Mouse (Mus musculus): ENCODE results near the gene Amhr2. TPM values are rescaled to one million over a fixed set of nuclear protein-coding genes. Genes with fewer than 3 reads are reported as not detected.

The Amhr2 gene
- total RNA-seq, 2 experiments from 2014 or later, result 0.98 to 3.2 TPM

GRCm38 (mm10) chr15:102483136-102483535 is 38.0 kb downstream of the Amhr2 start:
- TF ChIP-seq CTCF (IDR thresholded peaks at IDR 0.05), result no peak
- intact Hi-C loops (cut with DNase I), result no loop called here
- DNase-seq (ENCODE audit: extremely low spot score in 1 of 2, low spot score in 2 of 2), result no peak
- Histone ChIP-seq H3K4me3 (no peak overlapping the region), H3K27ac (no peak overlapping the region)

- Histone ChIP-seq H3K4me3 (no peak overlapping the region), H3K27ac (no peak overlapping the region)
- TF ChIP-seq CTCF (IDR thresholded peaks at IDR 0.05), result no peak
- intact Hi-C loops (cut with DNase I), result no loop called here
- no peak for DNase-seq (ENCODE audit: extremely low spot score in 1 of 2, low spot score in 2 of 2)
Measured at GRCm38 (mm10) chr15:102485853-102486252, 40.7 kb downstream of the Amhr2 start.

- DNase-seq (ENCODE audit: extremely low spot score in 1 of 2, low spot score in 2 of 2), result no peak
- intact Hi-C loops (cut with DNase I), result loop anchor here (2.0 kb wide), 1 partner anchor 15 kb away; no protein-coding TSS in a partner anchor
Measured at GRCm38 (mm10) chr15:102487664-102488063, 42.5 kb downstream of the Amhr2 start.

GRCm38 (mm10) chr15:102498322-102498721 is 53.2 kb downstream of the Amhr2 start:
- DNase-seq (ENCODE audit: extremely low spot score in 1 of 2, low spot score in 2 of 2), result no peak
- TF ChIP-seq CTCF (IDR thresholded peaks at IDR 0.05), result no peak
- intact Hi-C loops (cut with DNase I), result no loop called here
- H3K27ac ChIP-seq, result peak overlapping the region; percentile 24; the same call in 1 of the 2 replicates
- no peak overlapping the region for H3K4me3 ChIP-seq

More at GRCm38 (mm10) chr15:102487664-102488063, 42.5 kb downstream of the Amhr2 start:
- TF ChIP-seq CTCF (IDR thresholded peaks at IDR 0.05), result no peak
- no peak overlapping the region for H3K27ac ChIP-seq
- H3K4me3 ChIP-seq, result no peak overlapping the region

GRCm38 (mm10) chr15:102499370-102499769 is 54.2 kb downstream of the Amhr2 start:
- no peak for DNase-seq (ENCODE audit: extremely low spot score in 1 of 2, low spot score in 2 of 2)
- intact Hi-C loops (cut with DNase I), result no loop called here
- Histone ChIP-seq H3K4me3 (no peak overlapping the region), H3K27ac (peak overlapping the region; percentile 33; the same call in 1 of the 2 replicates)
- TF ChIP-seq CTCF (IDR thresholded peaks at IDR 0.05), result no peak

- TF ChIP-seq CTCF (IDR thresholded peaks at IDR 0.05), result no peak
- intact Hi-C loops (cut with DNase I), result no loop called here
- DNase-seq (ENCODE audit: extremely low spot score in 1 of 2, low spot score in 2 of 2), result no peak
- H3K4me3 ChIP-seq, result no peak overlapping the region
- no peak overlapping the region for H3K27ac ChIP-seq
Measured at GRCm38 (mm10) chr15:102499851-102500250, 54.7 kb downstream of the Amhr2 start.

- Histone ChIP-seq H3K4me3 (no peak overlapping the region), H3K27ac (no peak overlapping the region)
- intact Hi-C loops (cut with DNase I), result no loop called here
- DNase-seq (ENCODE audit: extremely low spot score in 1 of 2, low spot score in 2 of 2), result no peak
- TF ChIP-seq CTCF (IDR thresholded peaks at IDR 0.05), result no peak
Measured at GRCm38 (mm10) chr15:102500479-102500878, 55.3 kb downstream of the Amhr2 start.

- Histone ChIP-seq H3K27ac (no peak overlapping the region), H3K4me3 (no peak overlapping the region)
- DNase-seq (ENCODE audit: extremely low spot score in 1 of 2, low spot score in 2 of 2), result no peak
- intact Hi-C loops (cut with DNase I), result no loop called here
- no peak for TF ChIP-seq CTCF (IDR thresholded peaks at IDR 0.05)
Measured at GRCm38 (mm10) chr15:102501084-102501814, 56.1 kb downstream of the Amhr2 start.

GRCm38 (mm10) chr15:102502254-102502840 is 57.2 kb downstream of the Amhr2 start:
- Histone ChIP-seq H3K4me3 (no peak overlapping the region), H3K27ac (no peak overlapping the region)
- intact Hi-C loops (cut with DNase I), result no loop called here
- TF ChIP-seq CTCF (IDR thresholded peaks at IDR 0.05), result no peak
- peak in 1 of 2 experiments; percentile 5 for DNase-seq (ENCODE audit: extremely low spot score in 1 of 2, low spot score in 2 of 2)

GRCm38 (mm10) chr15:102503447-102503846 is 58.3 kb downstream of the Amhr2 start, which contains the start of gene Gm10337:
Gene Gm10337, plus strand, starts transcription at chr15:102503722.
- Histone ChIP-seq H3K27ac (no peak within 1 kb of the TSS), H3K4me3 (no peak within 1 kb of the TSS)
- intact Hi-C loops (cut with DNase I), result no loop called here
- no peak for TF ChIP-seq CTCF (IDR thresholded peaks at IDR 0.05)
- peak in 1 of 2 experiments; percentile 6 for DNase-seq (ENCODE audit: extremely low spot score in 1 of 2, low spot score in 2 of 2)

Other genes with a start within 250 kb of the Amhr2 start
- gene Zfp740, start 242.1 kb upstream of the Amhr2 start, total RNA-seq (2021), result 10 to 100 TPM; 69.6 to 72.4 TPM
- gene Csad, start 240.6 kb upstream of the Amhr2 start, total RNA-seq (2021), result 10 to 100 TPM; 28.5 to 30.4 TPM
- gene Itgb7, start 213.4 kb upstream of the Amhr2 start, total RNA-seq (2021), result 1 to 10 TPM in 1 of 2 experiments, under 1 TPM in 1; 0.86 to 1.3 TPM
- 10 to 100 TPM; 13.8 to 17.1 TPM for gene Rarg, start 187.8 kb upstream of the Amhr2 start, total RNA-seq (2021)
- gene Gm9918, start 174.8 kb upstream of the Amhr2 start, total RNA-seq (2021), result not detected
- gene Mfsd5, start 165.9 kb upstream of the Amhr2 start, total RNA-seq (2021), result 10 to 100 TPM; 40.6 to 42.8 TPM
- gene Espl1, start 149.1 kb upstream of the Amhr2 start, total RNA-seq (2021), result 1 to 10 TPM; 1.1 to 1.5 TPM
- gene Pfdn5, start 119.3 kb upstream of the Amhr2 start, total RNA-seq (2021), result 100 to 1,000 TPM; 408 to 428 TPM
- 10 to 100 TPM; 65.1 to 67.9 TPM for gene Myg1, start 113.7 kb upstream of the Amhr2 start, total RNA-seq (2021)
- gene Aaas, start 94.6 kb upstream of the Amhr2 start, total RNA-seq (2021), result 10 to 100 TPM; 14.3 to 18.9 TPM
- under 1 TPM; 0.27 to 0.61 TPM for gene Sp7, start 78.2 kb upstream of the Amhr2 start, total RNA-seq (2021)
- gene Sp1, start 39.2 kb upstream of the Amhr2 start, total RNA-seq (2021), result 10 to 100 TPM; 26.8 to 27.2 TPM
- gene Prr13, start 13.7 kb downstream of the Amhr2 start, total RNA-seq (2021), result 10 to 100 TPM; 46.1 to 47.6 TPM
- gene Pcbp2, start 25.2 kb downstream of the Amhr2 start, total RNA-seq (2021), result 100 to 1,000 TPM; 497 to 500 TPM
- gene Gm10337, start 58.4 kb downstream of the Amhr2 start, total RNA-seq (2021), result not detected
- 10 to 100 TPM; 96.5 to 96.8 TPM for gene Map3k12, start 71.7 kb downstream of the Amhr2 start, total RNA-seq (2021)
- gene Tarbp2, start 72.8 kb downstream of the Amhr2 start, total RNA-seq (2021), result 10 to 100 TPM; 32.4 to 36.2 TPM
- gene Npff, start 79.6 kb downstream of the Amhr2 start, total RNA-seq (2021), result 1 to 10 TPM; 2.4 to 2.6 TPM
- 1 to 10 TPM in 1 of 2 experiments, not detected in 1; 2.1 TPM for gene Gm28047, start 179.7 kb downstream of the Amhr2 start, total RNA-seq (2021)
- gene Atf7, start 180.1 kb downstream of the Amhr2 start, total RNA-seq (2021), result 10 to 100 TPM; 35.3 to 39.2 TPM
- gene Atp5g2, start 227.0 kb downstream of the Amhr2 start, total RNA-seq (2021), result 10 to 100 TPM; 11.1 to 14.8 TPM